Mouse (Mus musculus) lung, postnatal 10 days (tissue): ENCODE measurements at regions not wholly inside any gene's neighbourhood (a gene's known extent, or its start where the extent isn't known, plus 50 kb on each side); places are given as distances from the start of the nearest gene placed in this dataset.

Source experiments
- DNase-seq: peaks from one replicate; pipeline ENCODE4 v3.0.0; 2021

GRCm38 (mm10) chr16:70103791-70104378 lies 209.9 kb upstream of the Gbe1 start:
- DNase-seq, result peak; percentile 4

- DNase-seq, result no peak
Observed at GRCm38 (mm10) chr16:70141466-70141865, 172.3 kb upstream of the Gbe1 start.

- DNase-seq, result no peak
Observed at GRCm38 (mm10) chr16:70147673-70148359, 165.9 kb upstream of the Gbe1 start.

- no peak for DNase-seq
Observed at GRCm38 (mm10) chr16:70154587-70154986, 159.2 kb upstream of the Gbe1 start.

- DNase-seq, result no peak
Observed at GRCm38 (mm10) chr16:70160539-70160938, 153.2 kb upstream of the Gbe1 start.

- DNase-seq, result no peak
Observed at GRCm38 (mm10) chr16:70175140-70175539, 138.6 kb upstream of the Gbe1 start.

- no peak for DNase-seq
Observed at GRCm38 (mm10) chr16:70178975-70179374, 134.8 kb upstream of the Gbe1 start.

- DNase-seq, result no peak
Observed at GRCm38 (mm10) chr16:70213861-70214597, 99.7 kb upstream of the Gbe1 start.

GRCm38 (mm10) chr16:70214800-70215199 lies 98.9 kb upstream of the Gbe1 start:
- no peak for DNase-seq

GRCm38 (mm10) chr16:70227601-70228226 lies 86.0 kb upstream of the Gbe1 start:
- DNase-seq, result no peak

- no peak for DNase-seq
Observed at GRCm38 (mm10) chr16:70232706-70233105, 81.0 kb upstream of the Gbe1 start.

GRCm38 (mm10) chr16:70235189-70235588 lies 78.6 kb upstream of the Gbe1 start:
- no peak for DNase-seq

- no peak for DNase-seq
Observed at GRCm38 (mm10) chr16:70239432-70239941, 74.3 kb upstream of the Gbe1 start.

GRCm38 (mm10) chr16:70244205-70244756 lies 69.5 kb upstream of the Gbe1 start:
- no peak for DNase-seq

- DNase-seq, result no peak
Observed at GRCm38 (mm10) chr16:70244963-70245362, 68.8 kb upstream of the Gbe1 start.

- no peak for DNase-seq
Observed at GRCm38 (mm10) chr16:70259364-70259763, 54.4 kb upstream of the Gbe1 start.

- DNase-seq, result no peak
Observed at GRCm38 (mm10) chr16:70260151-70260550, 53.6 kb upstream of the Gbe1 start.
